Mouse (Mus musculus) embryonic facial prominence, embryonic 11.5 days (tissue): ENCODE measurements around the gene Fhl5. TPM values are rescaled to one million over a fixed set of nuclear protein-coding genes. Genes with fewer than 3 reads are reported as not detected.

ENCODE experiments used
- ATAC-seq: fragments of 200-750 bp; cut with Nextera tagmentation; replicated peaks from 2 replicates; pipeline ENCODE4 v1.8.0; 2017; ENCODE audit warnings: low read depth; ENCODE audit not compliant: insufficient number of reproducible peaks, low FRiP score, low TSS enrichment
- DNase-seq: peaks from one replicate; pipeline ENCODE4 v3.0.0-alpha.2; 2015; ENCODE audit warnings: low spot score
- H3K27ac ChIP-seq: fragments of 300-500 bp; sonication (generic); replicated peaks from 2 replicates; pipeline ENCODE4 v1.5.1; 2014; ENCODE audit warnings: mild to moderate bottlenecking, low read depth, low read length, control low read depth
- H3K27me3 ChIP-seq: fragments of 300-500 bp; sonication (generic); 2 replicates; pipeline ENCODE4 v1.6.1; 2014; ENCODE audit warnings: mild to moderate bottlenecking, low read length, moderate library complexity, mixed read lengths; ENCODE audit not compliant: control insufficient read depth, insufficient read depth
- H3K36me3 ChIP-seq: fragments of 300-500 bp; sonication (generic); replicated peaks from 2 replicates; pipeline ENCODE4 v1.6.1; 2014; ENCODE audit warnings: low read depth, mild to moderate bottlenecking, low read length, moderate library complexity, mixed read lengths; ENCODE audit not compliant: control insufficient read depth, insufficient read depth
- H3K4me1 ChIP-seq: fragments of 300-500 bp; sonication (generic); 2 replicates; pipeline ENCODE4 v1.6.1; 2014; ENCODE audit warnings: low read length, mixed read lengths; ENCODE audit not compliant: control insufficient read depth, insufficient read depth
- H3K4me2 ChIP-seq: fragments of 300-500 bp; sonication (generic); 2 replicates; pipeline ENCODE4 v1.6.1; 2014; ENCODE audit warnings: low read depth, mild to moderate bottlenecking, control low read depth, low read length, moderate library complexity
- H3K4me3 ChIP-seq: fragments of 300-500 bp; sonication (generic); 2 replicates; pipeline ENCODE4 v1.5.1; 2014; ENCODE audit warnings: low read depth, low read length, control low read depth
- H3K9ac ChIP-seq: fragments of 300-500 bp; sonication (generic); replicated peaks from 2 replicates; pipeline ENCODE4 v1.6.1; 2014; ENCODE audit warnings: mild to moderate bottlenecking, control low read depth, low read length
- H3K9me3 ChIP-seq: fragments of 300-500 bp; sonication (generic); replicated peaks from 2 replicates; pipeline ENCODE4 v1.6.1; 2016; ENCODE audit warnings: mild to moderate bottlenecking, low read length, inconsistent platforms, mixed read lengths; ENCODE audit not compliant: control insufficient read depth
- WGBS: fragments of 180-500 bp; shearing (Covaris S2); extraction: QIAGEN DNeasy Blood & Tissue Kit; methylation state at CpG from one replicate; pipeline ENCODE4 v1.1.7; 2014; 5-methylcytosine and 5-hydroxymethylcytosine counted together
- polyA plus RNA-seq: library from polyadenylated mRNA; unstranded; fragments of >200 nt; fragmentation: Nextera tagmentation; extraction: Ambion mirVana; gene quantifications from 2 replicates; pipeline ENCODE4 v1.2.1, GENCODE M21; 2014

Fhl5 gene
- polyA plus RNA-seq, 1 experiment from 2014 or later = not detected

- Histone ChIP-seq H3K27ac (no peak overlapping the region), H3K4me1 (no peaks in the 10 kb centered on the region), H3K9ac (no peak overlapping the region), H3K4me2 (no peak overlapping the region), H3K9me3 (no peaks in the 10 kb centered on the region), H3K27me3 (no peaks in the 10 kb centered on the region), H3K36me3 (no peaks in the 10 kb centered on the region), H3K4me3 (no peak overlapping the region)
- no peak for ATAC-seq
- no peak for DNase-seq
- 77% methylated on average over 1 of the region's 1 CpGs for WGBS
These were observed 45.4 kb downstream of the Fhl5 start for GRCm38 (mm10) chr4:25197310-25197709.

- no peak overlapping the region for H3K4me3 ChIP-seq
- H3K27ac ChIP-seq = no peak overlapping the region
- no peaks in the 10 kb centered on the region for H3K36me3 ChIP-seq
- no peak overlapping the region for H3K9ac ChIP-seq
- 67% methylated on average over 4 of the region's 4 CpGs for WGBS
- no peak overlapping the region for H3K4me2 ChIP-seq
- H3K27me3 ChIP-seq = no peaks in the 10 kb centered on the region
- ATAC-seq (no peak), DNase-seq (peak; percentile 56)
- no peaks in the 10 kb centered on the region for H3K4me1 ChIP-seq
- no peaks in the 10 kb centered on the region for H3K9me3 ChIP-seq
These were observed 63.0 kb downstream of the Fhl5 start for GRCm38 (mm10) chr4:25179617-25180208.

Other genes with a start within 250 kb of the Fhl5 start
- 35.0 and 36.6 TPM in 2 replicates for gene Ufl1, start 38.9 kb upstream of the Fhl5 start, polyA plus RNA-seq